Mouse (Mus musculus): ENCODE measurements around the gene Ndufv3.
"Not testable (repeated sequence)": the region's sequence is repeated elsewhere in the genome, so short reads cannot be mapped to it uniquely, and the experiment has no call there.

Gene Ndufv3

GRCm38 (mm10) chr17:31512593-31512992 is 7.3 kb upstream of the Ndufv3 start:
- DNase-seq (ENCODE audit: low spot score) = no peak

- no peak for DNase-seq (ENCODE audit: low spot score)
These were observed 5.2 kb upstream of the Ndufv3 start for GRCm38 (mm10) chr17:31514696-31515095.

- DNase-seq (ENCODE audit: low spot score) = no peak
These were observed 470 bp upstream of the Ndufv3 start for GRCm38 (mm10) chr17:31519344-31519945.

GRCm38 (mm10) chr17:31520895-31521294 is 980 bp downstream of the Ndufv3 start:
- DNase-seq (ENCODE audit: low spot score) = peak; percentile 23

- no peak for DNase-seq (ENCODE audit: low spot score)
These were observed 2.0 kb downstream of the Ndufv3 start for GRCm38 (mm10) chr17:31521948-31522347.

GRCm38 (mm10) chr17:31525114-31525513 is 5.2 kb downstream of the Ndufv3 start:
- DNase-seq (ENCODE audit: low spot score) = no peak

GRCm38 (mm10) chr17:31525816-31526215 is 5.9 kb downstream of the Ndufv3 start:
- DNase-seq (ENCODE audit: low spot score) = no peak

- DNase-seq (ENCODE audit: low spot score) = peak; percentile 43
These were observed 9.4 kb downstream of the Ndufv3 start for GRCm38 (mm10) chr17:31529314-31529713.

GRCm38 (mm10) chr17:31531441-31532158 is 11.7 kb downstream of the Ndufv3 start:
- no peak for DNase-seq (ENCODE audit: low spot score)

- DNase-seq (ENCODE audit: low spot score) = not testable (repeated sequence)
These were observed 12.4 kb downstream of the Ndufv3 start for GRCm38 (mm10) chr17:31532331-31532730.

GRCm38 (mm10) chr17:31535358-31535757 is 15.4 kb downstream of the Ndufv3 start:
- no peak for DNase-seq (ENCODE audit: low spot score)

- no peak for DNase-seq (ENCODE audit: low spot score)
These were observed 16.1 kb downstream of the Ndufv3 start for GRCm38 (mm10) chr17:31535871-31536629.

- DNase-seq (ENCODE audit: low spot score) = no peak
These were observed 20.2 kb downstream of the Ndufv3 start for GRCm38 (mm10) chr17:31540101-31540500.

GRCm38 (mm10) chr17:31540809-31541459 is 21.0 kb downstream of the Ndufv3 start:
- DNase-seq (ENCODE audit: low spot score) = no peak

- no peak for DNase-seq (ENCODE audit: low spot score)
These were observed 21.5 kb downstream of the Ndufv3 start for GRCm38 (mm10) chr17:31541460-31541831.

GRCm38 (mm10) chr17:31543574-31543973 is 23.7 kb downstream of the Ndufv3 start:
- DNase-seq (ENCODE audit: low spot score) = no peak

- no peak for DNase-seq (ENCODE audit: low spot score)
These were observed 26.7 kb downstream of the Ndufv3 start for GRCm38 (mm10) chr17:31546444-31547196.

GRCm38 (mm10) chr17:31547974-31548373 is 28.1 kb downstream of the Ndufv3 start:
- DNase-seq (ENCODE audit: low spot score) = no peak

GRCm38 (mm10) chr17:31549389-31549788 is 29.5 kb downstream of the Ndufv3 start:
- DNase-seq (ENCODE audit: low spot score) = no peak

- not testable (repeated sequence) for DNase-seq (ENCODE audit: low spot score)
These were observed 32.7 kb downstream of the Ndufv3 start for GRCm38 (mm10) chr17:31552601-31553000.

- no peak for DNase-seq (ENCODE audit: low spot score)
These were observed 36.3 kb downstream of the Ndufv3 start for GRCm38 (mm10) chr17:31556253-31556652.

Data from urinary bladder, postnatal 25 days (tissue).